Mouse (Mus musculus): ENCODE measurements around the gene Cdkl1. TPM values are rescaled to one million over a fixed set of nuclear protein-coding genes. Genes with fewer than 3 reads are reported as not detected.

The Cdkl1 gene
- total RNA-seq (2021), result 10 to 100 TPM; 20.5 to 20.9 TPM

- peak; percentile 55 to 72 for DNase-seq (ENCODE audit: extremely low spot score in 1 of 2, low spot score in 1 of 2)
These were observed at the start of gene Cdkl1 for GRCm38 (mm10) chr12:69790530-69791505. Gene Cdkl1, minus strand, starts transcription at chr12:69791267.

DNA sequence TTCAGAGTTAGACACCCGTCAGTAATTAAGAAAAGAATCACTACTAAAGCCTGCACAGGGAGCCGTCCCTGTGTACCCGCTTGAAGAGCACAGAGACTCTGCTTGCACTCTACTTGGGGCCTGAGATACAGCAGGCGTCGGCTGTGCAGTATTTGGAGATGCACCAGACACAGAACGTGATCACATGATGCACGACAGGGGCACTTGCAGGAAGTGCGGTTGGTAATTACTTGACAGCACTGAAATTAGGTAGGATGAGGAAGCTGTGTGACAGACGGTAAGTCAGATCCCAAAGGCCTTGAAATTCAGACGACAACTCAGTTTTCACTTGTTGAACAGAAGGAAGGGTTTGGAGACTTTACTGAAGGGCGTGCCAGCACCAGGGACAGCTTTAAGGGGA, 47.3 kb upstream of the Cdkl1 start:
- no peak for DNase-seq (ENCODE audit: extremely low spot score in 1 of 2, low spot score in 1 of 2)

GRCm38 (mm10) chr12:69833982-69834604, 43.0 kb upstream of the Cdkl1 start:
- DNase-seq (ENCODE audit: extremely low spot score in 1 of 2, low spot score in 1 of 2), result no peak

DNA sequence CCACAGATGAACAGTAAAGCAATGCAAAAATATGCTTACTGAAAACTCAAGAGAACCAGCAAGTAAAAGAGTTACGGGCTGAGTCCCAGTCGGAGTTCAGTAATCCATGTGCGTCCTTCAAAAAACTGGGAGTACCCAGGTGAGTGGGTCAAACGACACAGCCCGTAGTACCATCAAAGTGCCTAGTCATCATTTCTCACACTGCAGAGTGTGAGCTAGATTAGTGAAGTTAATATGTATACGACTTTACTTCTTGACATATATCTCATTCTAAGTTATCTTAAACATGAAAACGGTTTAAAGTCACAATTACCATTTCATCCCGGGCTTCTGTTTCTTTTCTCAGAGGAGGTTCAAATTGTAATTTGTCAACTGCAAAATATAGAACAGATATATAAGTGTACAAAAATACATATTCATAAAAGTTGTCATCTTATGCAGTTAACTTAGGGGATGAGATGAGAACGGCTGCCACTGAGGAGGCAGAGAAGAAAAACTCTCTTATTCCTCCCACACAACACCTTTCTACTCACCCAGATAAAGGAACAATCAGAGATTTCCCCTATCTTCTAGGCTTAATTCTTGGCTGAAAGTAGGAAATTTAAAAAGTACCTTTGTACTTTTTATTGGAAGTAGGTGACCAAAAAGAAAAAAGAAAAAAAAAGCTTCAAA, 40.3 kb upstream of the Cdkl1 start:
- DNase-seq (ENCODE audit: extremely low spot score in 1 of 2, low spot score in 1 of 2), result no peak

GRCm38 (mm10) chr12:69828214-69828613, 37.1 kb upstream of the Cdkl1 start:
- no peak for DNase-seq (ENCODE audit: extremely low spot score in 1 of 2, low spot score in 1 of 2)

DNA sequence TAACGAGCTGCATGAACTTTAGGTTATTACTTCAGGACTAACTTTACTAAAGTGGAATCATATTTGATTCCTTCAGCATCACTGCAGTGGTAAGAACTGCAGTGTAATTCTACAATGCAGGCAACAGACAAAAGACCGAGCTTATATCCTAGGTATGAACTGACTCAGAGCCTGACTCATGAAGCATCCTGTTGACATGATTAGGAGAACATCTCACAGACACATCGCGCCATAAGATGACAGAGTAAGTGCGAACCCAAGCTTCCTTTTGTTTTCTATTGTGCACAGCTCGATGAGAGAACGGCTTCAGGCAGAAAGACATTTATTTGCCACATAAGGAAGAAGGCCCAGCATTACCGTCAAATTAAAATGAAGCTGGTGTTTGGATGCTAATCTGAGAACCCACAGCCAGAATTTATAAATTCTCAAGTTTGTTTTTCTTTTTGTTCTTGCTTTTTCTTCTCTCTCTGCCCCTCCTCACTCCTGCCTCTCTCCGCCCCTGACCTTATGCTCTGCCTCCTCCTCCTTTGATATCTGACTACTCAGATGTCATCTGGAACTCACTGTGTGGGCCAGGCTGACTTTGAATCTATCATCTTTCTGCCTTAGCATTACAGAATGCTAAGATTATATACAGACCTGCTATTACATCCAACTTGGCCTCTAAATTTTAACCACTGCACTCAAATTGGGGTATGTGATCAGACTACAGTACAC, 34.0 kb upstream of the Cdkl1 start:
- no peak for DNase-seq (ENCODE audit: extremely low spot score in 1 of 2, low spot score in 1 of 2)

DNA sequence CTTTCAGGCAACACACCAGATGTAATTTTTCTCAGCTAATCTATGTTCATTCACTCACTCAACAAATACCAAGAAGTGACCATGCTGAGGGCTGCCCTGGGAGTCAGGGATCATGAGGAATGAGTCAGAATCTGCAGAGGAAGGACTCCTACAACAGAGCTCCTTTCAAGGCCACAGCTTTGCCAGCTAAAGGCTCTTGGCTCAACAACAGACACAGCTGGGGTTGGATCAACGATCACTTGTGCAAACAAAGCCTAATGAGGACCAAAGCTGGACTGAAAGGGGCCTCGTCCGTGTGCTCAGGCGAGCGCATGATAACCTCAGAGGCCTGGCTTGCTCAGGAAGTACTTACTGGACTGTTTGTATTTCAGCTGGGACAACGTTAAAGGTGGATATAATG, 23.2 kb upstream of the Cdkl1 start:
- DNase-seq (ENCODE audit: extremely low spot score in 1 of 2, low spot score in 1 of 2), result no peak

DNA sequence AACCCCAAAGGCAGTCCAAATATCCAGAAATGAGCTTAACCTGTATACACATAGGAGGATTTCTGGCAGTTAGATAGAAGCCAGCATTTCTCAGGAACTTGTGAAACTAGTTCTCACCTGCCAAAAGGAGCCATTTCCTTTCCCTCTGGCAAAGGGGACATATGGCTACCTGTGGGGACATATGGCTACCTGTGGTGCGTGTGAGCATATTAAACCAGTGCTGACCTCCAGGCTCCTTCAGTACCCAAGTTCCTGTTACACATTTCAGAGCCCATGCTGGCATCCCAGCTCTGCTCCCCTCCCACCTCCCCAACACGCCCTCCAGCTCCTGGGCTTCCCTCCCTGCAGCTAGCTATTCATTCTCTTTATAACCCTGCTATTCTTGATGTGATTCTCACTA, 22.5 kb upstream of the Cdkl1 start:
- no peak for DNase-seq (ENCODE audit: extremely low spot score in 1 of 2, low spot score in 1 of 2)

GRCm38 (mm10) chr12:69812986-69813385, 21.9 kb upstream of the Cdkl1 start:
- no peak for DNase-seq (ENCODE audit: extremely low spot score in 1 of 2, low spot score in 1 of 2)

- DNase-seq (ENCODE audit: extremely low spot score in 1 of 2, low spot score in 1 of 2), result no peak
These were observed 20.9 kb upstream of the Cdkl1 start for GRCm38 (mm10) chr12:69811976-69812375.

DNA sequence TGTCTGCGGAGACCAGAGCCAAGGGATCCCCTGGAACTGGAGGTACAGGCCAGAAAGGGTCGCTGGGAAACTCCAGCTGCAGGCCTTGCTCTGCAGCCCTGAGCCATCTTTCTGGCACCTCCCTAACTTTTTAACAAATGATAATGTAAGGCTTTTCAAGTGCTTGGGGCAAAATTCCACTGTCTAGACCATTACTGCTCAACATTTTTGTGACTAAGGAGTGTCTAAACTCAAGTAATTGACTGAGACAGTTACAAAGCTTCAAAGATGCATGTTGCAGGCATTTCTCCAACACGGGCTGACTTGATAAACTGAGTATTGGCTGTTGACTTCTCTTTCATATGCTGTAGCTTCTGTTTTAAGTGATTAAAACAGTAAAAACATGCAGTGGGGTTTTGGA, 18.4 kb upstream of the Cdkl1 start:
- no peak for DNase-seq (ENCODE audit: extremely low spot score in 1 of 2, low spot score in 1 of 2)

DNA sequence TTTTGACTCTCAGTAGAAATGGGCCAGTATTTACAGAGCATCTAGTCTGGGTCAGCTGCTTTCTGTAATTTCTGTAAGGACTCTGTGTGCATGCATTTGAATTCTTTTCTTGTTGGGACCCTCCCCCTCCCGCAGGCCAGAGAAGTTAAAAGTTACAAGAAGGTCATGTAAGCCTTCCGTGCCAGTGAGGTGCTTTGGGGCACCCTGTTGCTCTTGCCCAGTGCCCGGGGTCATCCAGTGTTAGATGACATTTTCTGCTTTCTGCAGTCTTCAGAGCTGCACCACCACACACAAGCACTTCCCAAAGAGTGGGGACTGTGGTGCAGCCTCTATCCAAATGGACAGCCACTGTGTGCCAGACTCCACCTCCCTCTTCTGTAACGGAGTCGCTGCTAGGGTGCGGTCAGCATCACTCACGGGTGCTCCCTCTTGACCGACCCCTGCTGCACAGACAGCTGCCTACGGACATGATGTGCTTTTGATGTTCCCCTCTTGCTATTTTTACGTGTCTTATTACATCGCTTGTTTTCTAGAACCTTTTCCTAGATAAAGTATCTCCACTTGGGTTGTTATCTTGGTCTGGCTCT, 16.4 kb upstream of the Cdkl1 start:
- no peak for DNase-seq (ENCODE audit: extremely low spot score in 1 of 2, low spot score in 1 of 2)

DNA sequence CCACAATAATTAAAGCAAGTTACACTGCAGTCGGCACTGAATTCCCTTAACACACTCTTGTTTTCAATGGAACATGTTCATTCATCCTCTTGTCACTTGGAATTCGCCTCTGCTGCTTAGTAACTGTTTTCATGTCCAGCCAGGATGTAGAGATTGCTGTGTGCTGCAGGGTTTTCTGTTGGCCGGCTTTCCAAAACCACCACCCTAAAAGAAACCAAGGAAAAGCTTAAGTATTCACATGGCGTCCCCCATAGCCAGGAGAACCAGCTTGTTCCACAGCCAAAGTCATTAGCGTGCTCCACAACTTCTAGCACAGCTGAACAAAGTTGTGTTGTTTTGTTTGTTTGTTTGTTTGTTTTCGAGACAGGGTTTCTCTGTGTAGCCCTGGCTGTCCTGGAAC, 14.1 kb upstream of the Cdkl1 start:
- DNase-seq (ENCODE audit: extremely low spot score in 1 of 2, low spot score in 1 of 2), result no peak

- DNase-seq (ENCODE audit: extremely low spot score in 1 of 2, low spot score in 1 of 2), result no peak
These were observed 13.5 kb upstream of the Cdkl1 start for GRCm38 (mm10) chr12:69804393-69805070.

- DNase-seq (ENCODE audit: extremely low spot score in 1 of 2, low spot score in 1 of 2), result no peak
These were observed 12.1 kb upstream of the Cdkl1 start for GRCm38 (mm10) chr12:69803196-69803595.

DNA sequence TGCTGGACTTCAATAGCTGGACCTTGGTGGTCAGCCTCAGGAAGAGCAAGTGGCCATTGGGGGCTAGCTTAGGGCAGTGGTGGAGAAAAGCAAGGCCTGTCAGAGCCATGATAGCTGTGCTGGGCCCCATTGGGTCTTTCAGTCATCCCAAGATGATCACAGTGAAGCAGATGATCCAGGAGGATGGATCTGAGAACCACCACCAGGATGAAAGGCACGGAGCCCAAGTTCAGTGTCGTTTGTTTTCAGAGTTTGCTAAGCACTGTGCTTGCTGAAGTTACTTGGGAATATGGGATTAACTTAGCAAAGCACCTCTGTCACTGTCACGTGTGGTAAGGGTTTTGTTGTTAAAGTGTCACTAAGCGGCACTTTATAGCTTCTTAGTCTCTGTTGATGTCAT, 9.5 kb upstream of the Cdkl1 start:
- no peak for DNase-seq (ENCODE audit: extremely low spot score in 1 of 2, low spot score in 1 of 2)

DNA sequence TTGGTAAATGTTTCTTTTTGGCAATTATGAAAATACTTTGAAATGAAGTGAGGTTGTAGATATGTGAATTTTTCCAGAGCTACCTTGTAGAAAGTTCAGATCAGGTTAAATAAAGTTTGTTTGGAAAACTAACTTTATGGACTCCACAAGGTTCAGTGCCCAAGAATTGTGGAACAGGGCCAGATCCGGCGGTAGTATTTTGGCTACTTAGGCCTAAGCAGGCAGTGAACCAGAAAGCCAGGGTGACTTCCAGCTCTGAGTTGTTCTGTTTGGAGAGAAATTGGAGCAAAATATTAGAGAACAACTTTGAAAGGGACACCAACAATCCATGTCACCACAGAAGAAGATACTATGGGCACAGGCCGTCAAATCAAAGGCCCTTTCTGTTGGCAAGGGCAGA, 5.2 kb upstream of the Cdkl1 start:
- no peak for DNase-seq (ENCODE audit: extremely low spot score in 1 of 2, low spot score in 1 of 2)

DNA sequence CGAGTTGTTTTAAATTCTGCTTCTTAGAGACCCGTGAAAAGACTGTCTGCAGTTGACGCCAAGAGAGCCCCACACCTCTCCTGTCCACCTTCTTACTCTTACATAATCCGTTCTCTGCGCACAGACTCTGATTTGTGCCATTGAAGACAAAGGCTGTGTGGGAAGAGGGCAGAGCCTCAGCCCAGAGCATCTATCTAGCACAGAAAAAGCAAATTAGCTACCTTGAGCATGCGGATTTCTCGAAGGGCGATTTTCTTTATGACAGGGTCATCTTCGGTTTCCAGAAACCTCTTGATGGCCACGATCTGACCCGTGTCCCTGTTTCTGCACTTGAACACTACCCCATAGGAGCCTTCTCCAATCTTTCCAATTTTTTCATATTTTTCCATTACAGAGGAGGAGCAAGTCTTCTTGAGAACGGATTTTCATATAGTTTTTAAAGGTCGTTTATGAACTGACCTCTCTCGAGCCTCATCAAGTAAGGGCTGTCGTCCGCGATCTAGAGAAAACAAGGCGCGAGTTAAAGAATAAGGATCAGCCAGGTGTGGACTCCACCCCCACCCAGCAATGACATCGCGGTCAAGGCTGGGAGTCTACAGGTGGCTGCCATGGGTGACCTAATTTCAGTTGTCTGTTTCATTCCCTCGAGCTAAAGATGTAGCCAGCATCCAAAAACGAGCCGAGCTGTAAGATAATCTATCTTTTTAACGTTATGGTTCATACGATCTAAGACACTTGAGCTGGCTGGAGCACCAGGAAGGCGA, 1.1 kb downstream of the Cdkl1 start:
- DNase-seq (ENCODE audit: extremely low spot score in 1 of 2, low spot score in 1 of 2), result peak in 1 of 2 experiments; percentile 11

DNA sequence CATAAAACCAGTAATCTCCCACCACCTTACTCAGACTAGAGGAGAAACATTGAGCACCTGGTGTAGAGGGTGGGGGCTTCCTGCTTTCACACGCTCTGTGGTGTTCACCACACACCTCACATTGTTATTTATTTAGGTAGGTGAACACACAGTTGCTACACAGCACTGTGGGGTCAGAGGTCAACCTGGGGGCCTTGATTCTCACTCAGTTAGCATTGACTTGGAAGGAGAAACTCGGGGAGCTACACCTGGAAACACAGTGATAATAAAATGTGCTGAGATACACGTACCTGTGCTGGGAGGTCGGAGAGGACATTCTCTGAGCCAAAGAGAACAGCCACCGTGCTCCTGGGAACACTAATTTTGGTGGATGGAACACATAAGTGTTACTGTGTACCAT, 2.7 kb downstream of the Cdkl1 start:
- no peak for DNase-seq (ENCODE audit: extremely low spot score in 1 of 2, low spot score in 1 of 2)
